Mouse (Mus musculus) embryonic facial prominence, embryonic 11.5 days (tissue): ENCODE measurements at regions not wholly inside any gene's neighbourhood (a gene's known extent, or its start where the extent isn't known, plus 50 kb on each side); places are given as distances from the start of the nearest gene placed in this dataset.

Experiments used
- ATAC-seq: fragments of 200-750 bp; cut with Nextera tagmentation; replicated peaks from 2 replicates; pipeline ENCODE4 v1.8.0; 2017; ENCODE audit warnings: low read depth; ENCODE audit not compliant: insufficient number of reproducible peaks, low FRiP score, low TSS enrichment
- DNase-seq: peaks from one replicate; pipeline ENCODE4 v3.0.0-alpha.2; 2015; ENCODE audit warnings: low spot score
- H3K27ac ChIP-seq: fragments of 300-500 bp; sonication (generic); replicated peaks from 2 replicates; pipeline ENCODE4 v1.5.1; 2014; ENCODE audit warnings: mild to moderate bottlenecking, low read depth, low read length, control low read depth
- H3K27me3 ChIP-seq: fragments of 300-500 bp; sonication (generic); 2 replicates; pipeline ENCODE4 v1.6.1; 2014; ENCODE audit warnings: mild to moderate bottlenecking, low read length, moderate library complexity, mixed read lengths; ENCODE audit not compliant: control insufficient read depth, insufficient read depth
- H3K36me3 ChIP-seq: fragments of 300-500 bp; sonication (generic); replicated peaks from 2 replicates; pipeline ENCODE4 v1.6.1; 2014; ENCODE audit warnings: low read depth, mild to moderate bottlenecking, low read length, moderate library complexity, mixed read lengths; ENCODE audit not compliant: control insufficient read depth, insufficient read depth
- H3K4me1 ChIP-seq: fragments of 300-500 bp; sonication (generic); 2 replicates; pipeline ENCODE4 v1.6.1; 2014; ENCODE audit warnings: low read length, mixed read lengths; ENCODE audit not compliant: control insufficient read depth, insufficient read depth
- H3K4me2 ChIP-seq: fragments of 300-500 bp; sonication (generic); 2 replicates; pipeline ENCODE4 v1.6.1; 2014; ENCODE audit warnings: low read depth, mild to moderate bottlenecking, control low read depth, low read length, moderate library complexity
- H3K4me3 ChIP-seq: fragments of 300-500 bp; sonication (generic); 2 replicates; pipeline ENCODE4 v1.5.1; 2014; ENCODE audit warnings: low read depth, low read length, control low read depth
- H3K9ac ChIP-seq: fragments of 300-500 bp; sonication (generic); replicated peaks from 2 replicates; pipeline ENCODE4 v1.6.1; 2014; ENCODE audit warnings: mild to moderate bottlenecking, control low read depth, low read length
- H3K9me3 ChIP-seq: fragments of 300-500 bp; sonication (generic); replicated peaks from 2 replicates; pipeline ENCODE4 v1.6.1; 2016; ENCODE audit warnings: mild to moderate bottlenecking, low read length, inconsistent platforms, mixed read lengths; ENCODE audit not compliant: control insufficient read depth
- WGBS: fragments of 180-500 bp; shearing (Covaris S2); extraction: QIAGEN DNeasy Blood & Tissue Kit; methylation state at CpG from one replicate; pipeline ENCODE4 v1.1.7; 2014; 5-methylcytosine and 5-hydroxymethylcytosine counted together

DNA sequence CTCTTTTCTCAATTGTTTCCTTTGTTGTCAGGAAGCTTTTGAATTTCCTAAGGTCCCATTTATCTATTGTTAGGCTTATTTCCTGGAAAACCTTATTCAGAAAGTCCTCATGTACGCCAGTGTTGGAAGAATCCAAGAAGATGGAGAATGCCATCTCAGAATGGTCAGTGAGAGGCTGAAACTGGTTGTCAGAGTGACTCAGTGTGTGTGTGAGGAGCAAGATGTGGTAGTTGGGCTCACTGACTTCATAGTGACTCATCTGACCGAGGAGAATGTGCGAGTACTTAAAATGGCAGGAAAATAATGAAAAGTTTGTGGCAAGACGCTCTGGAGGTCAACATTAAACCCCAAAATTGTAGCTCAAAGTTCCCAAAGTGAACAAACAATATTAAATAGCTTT is 59.4 kb upstream of the Pum3 start:
- DNase-seq, result no peak

More for the DNA sequence above, 59.4 kb upstream of the Pum3 start:
- Histone ChIP-seq H3K4me1 (no peaks in the 10 kb centered on the region), H3K36me3 (no peaks in the 10 kb centered on the region), H3K27me3 (no peaks in the 10 kb centered on the region), H3K4me3 (no peak overlapping the region), H3K9me3 (no peaks in the 10 kb centered on the region), H3K27ac (no peak overlapping the region), H3K9ac (no peak overlapping the region), H3K4me2 (no peak overlapping the region)
- WGBS, result 75% methylated on average over 4 of the region's 4 CpGs
- ATAC-seq, result no peak
